Mouse (Mus musculus) adrenal gland, postnatal 4 days (tissue): Measurements from ENCODE around the gene Galntl6. TPM values are rescaled to one million over a fixed set of nuclear protein-coding genes. Genes with fewer than 3 reads are reported as not detected.
"Not testable (repeated sequence)": the region's sequence is repeated elsewhere in the genome, so short reads cannot be mapped to it uniquely, and the experiment has no call there.

Experiments
- DNase-seq, 2 experiments: peaks; one replicate each; pipeline ENCODE4 v3.0.0; 2021 to 2022; ENCODE audit warnings: low spot score in 2 of 2, mixed read lengths in 2 of 2
- total RNA-seq, 2 experiments: library from RNA; stranded (reverse); gene quantifications; 2 replicates each; pipeline ENCODE4 v1.2.3; 2021

Gene Galntl6
- total RNA-seq, 2 experiments from 2014 or later, result 0.95 to 1.6 TPM

- no peak for DNase-seq
Observed at GRCm38 (mm10) chr8:58606451-58606850, 306.0 kb downstream of the Galntl6 start.

- no peak for DNase-seq
Observed at GRCm38 (mm10) chr8:58604751-58605150, 307.7 kb downstream of the Galntl6 start.

- no peak for DNase-seq
Observed at GRCm38 (mm10) chr8:58597834-58598233, 314.6 kb downstream of the Galntl6 start.

GRCm38 (mm10) chr8:58575346-58575745 is 337.1 kb downstream of the Galntl6 start:
- DNase-seq, result no peak

GRCm38 (mm10) chr8:58568086-58568485 is 344.4 kb downstream of the Galntl6 start:
- DNase-seq, result no peak

GRCm38 (mm10) chr8:58566115-58566514 is 346.3 kb downstream of the Galntl6 start:
- no peak for DNase-seq

- DNase-seq, result no peak
Observed at GRCm38 (mm10) chr8:58535781-58536180, 376.7 kb downstream of the Galntl6 start.

GRCm38 (mm10) chr8:58534631-58535030 is 377.8 kb downstream of the Galntl6 start:
- no peak for DNase-seq

GRCm38 (mm10) chr8:58523443-58523842 is 389.0 kb downstream of the Galntl6 start:
- DNase-seq, result no peak

GRCm38 (mm10) chr8:58521932-58522331 is 390.5 kb downstream of the Galntl6 start:
- DNase-seq, result no peak

- DNase-seq, result no peak
Observed at GRCm38 (mm10) chr8:58510516-58510915, 401.9 kb downstream of the Galntl6 start.

- DNase-seq, result no peak
Observed at GRCm38 (mm10) chr8:58509051-58509450, 403.4 kb downstream of the Galntl6 start.

GRCm38 (mm10) chr8:58487099-58487498 is 425.3 kb downstream of the Galntl6 start:
- DNase-seq, result no peak

- not testable (repeated sequence) for DNase-seq
Observed at GRCm38 (mm10) chr8:58463342-58463741, 449.1 kb downstream of the Galntl6 start.

- no peak for DNase-seq
Observed at GRCm38 (mm10) chr8:58442696-58443095, 469.7 kb downstream of the Galntl6 start.

- no peak for DNase-seq
Observed at GRCm38 (mm10) chr8:58418481-58418880, 494.0 kb downstream of the Galntl6 start.

GRCm38 (mm10) chr8:58417551-58417950 is 494.9 kb downstream of the Galntl6 start:
- no peak for DNase-seq

GRCm38 (mm10) chr8:58396500-58396899 is 515.9 kb downstream of the Galntl6 start:
- DNase-seq, result no peak

- DNase-seq, result no peak
Observed at GRCm38 (mm10) chr8:58395879-58396278, 516.6 kb downstream of the Galntl6 start.

- DNase-seq, result no peak
Observed at GRCm38 (mm10) chr8:58372389-58372788, 540.1 kb downstream of the Galntl6 start.

GRCm38 (mm10) chr8:58371979-58372378 is 540.5 kb downstream of the Galntl6 start:
- DNase-seq, result no peak

- DNase-seq, result no peak
Observed at GRCm38 (mm10) chr8:58331151-58331550, 581.3 kb downstream of the Galntl6 start.

- no peak for DNase-seq
Observed at GRCm38 (mm10) chr8:58313482-58313881, 599.0 kb downstream of the Galntl6 start.

- DNase-seq, result no peak
Observed at GRCm38 (mm10) chr8:58291487-58291886, 621.0 kb downstream of the Galntl6 start.
